Mouse (Mus musculus) liver, postnatal 0 days (tissue): ENCODE results near the gene Hexim1.

Source experiments
- CTCF ChIP-seq: sonication (generic); IDR thresholded peaks from 2 replicates; pipeline ENCODE4 v1.5.1; 2016; ENCODE audit warnings: antibody characterized with exemption, low read depth
- EP300 ChIP-seq: IDR thresholded peaks from 2 replicates; pipeline ENCODE4 v1.6.1; 2016; ENCODE audit warnings: antibody characterized with exemption, low read depth, mild to moderate bottlenecking

DNA sequence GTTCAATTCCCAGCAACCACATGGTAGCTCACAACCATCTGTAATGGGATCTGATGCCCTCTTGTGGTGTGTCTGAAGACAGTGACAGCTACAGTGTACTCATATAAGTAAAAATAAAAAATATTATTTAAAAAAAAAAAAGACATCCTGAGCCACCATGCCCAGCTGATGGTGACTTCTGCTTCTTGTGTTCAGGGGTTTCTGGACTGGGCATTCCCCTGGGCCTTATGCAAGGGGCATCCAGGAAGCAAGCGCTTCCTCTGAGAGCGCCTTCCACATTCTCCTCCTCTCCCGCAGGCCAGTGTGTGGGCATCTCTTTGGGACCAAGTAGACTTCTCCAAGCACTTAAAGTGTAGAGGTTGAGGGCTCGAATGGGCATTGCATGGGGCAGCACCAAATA lies 30.4 kb downstream of the Hexim1 start:
- no peak for TF ChIP-seq CTCF
- TF ChIP-seq EP300, result no peak
